Mouse (Mus musculus) monocyte, adult 2 months (primary cell): ENCODE measurements at regions not wholly inside any gene's neighbourhood (a gene's known extent, or its start where the extent isn't known, plus 50 kb on each side); places are given as distances from the start of the nearest gene placed in this dataset.

ENCODE experiments used
- DNase-seq, 2 experiments: peaks; one replicate each; pipeline ENCODE4 v3.0.0; 2022; ENCODE audit warnings: low spot score in 2 of 2, low read depth in 1 of 2

DNA sequence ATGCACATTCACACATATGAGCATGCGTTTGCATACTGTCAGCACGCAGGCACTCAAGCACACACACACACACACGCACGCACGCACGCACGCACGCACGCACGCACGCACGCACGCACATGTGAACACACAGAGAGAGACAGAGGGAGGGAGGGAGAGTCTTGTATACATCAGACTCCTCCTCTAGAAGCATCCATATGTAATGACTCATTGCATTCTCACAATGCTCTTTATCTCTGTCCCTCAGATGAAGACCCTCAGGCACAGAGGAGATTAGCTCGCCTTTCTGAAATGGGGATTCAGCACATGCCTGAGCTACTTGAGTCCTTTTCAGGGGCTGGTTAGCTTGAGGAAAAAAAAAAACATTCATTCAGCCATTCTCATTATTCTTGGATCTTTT, 79.6 kb upstream of the 1700025G04Rik start:
- no peak for DNase-seq

DNA sequence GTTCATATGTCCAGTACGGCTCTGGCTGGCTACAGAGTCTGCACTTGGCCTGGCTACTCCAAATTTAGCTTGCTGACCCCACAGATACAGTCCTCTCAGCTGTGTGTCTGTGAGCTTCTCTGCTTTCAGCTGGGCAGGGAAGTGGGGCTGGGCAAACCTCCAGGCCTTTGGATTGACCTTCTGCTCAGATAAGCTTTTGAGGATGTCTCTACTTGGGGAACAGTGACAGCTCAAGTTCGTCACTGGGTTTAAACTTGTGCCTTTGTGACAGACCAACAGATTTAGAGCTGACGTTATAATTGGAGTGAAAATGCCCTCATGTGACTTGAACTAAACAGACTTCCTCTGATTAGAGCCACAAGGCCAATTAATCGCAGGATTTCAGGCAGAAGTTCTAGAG, 78.4 kb upstream of the 1700025G04Rik start:
- no peak for DNase-seq

DNA sequence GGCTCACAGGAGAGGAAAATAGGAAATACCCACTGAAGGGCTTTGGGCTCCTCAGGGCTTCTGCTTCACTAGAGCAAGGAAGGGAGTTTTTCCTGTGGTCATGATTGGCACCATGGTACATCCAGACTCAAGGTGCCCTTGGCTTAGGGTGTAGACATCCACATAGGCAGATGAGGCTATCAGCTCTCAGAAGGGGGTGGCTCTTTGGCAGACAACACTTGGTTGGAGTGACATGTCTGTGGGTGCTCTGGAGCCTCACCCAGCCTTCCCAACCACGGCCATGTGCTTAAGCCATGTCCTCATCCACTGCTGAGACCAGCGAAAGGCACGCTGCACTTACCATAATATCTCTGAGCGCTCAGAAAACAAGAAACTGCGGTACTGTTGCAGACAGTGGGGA, 77.8 kb upstream of the 1700025G04Rik start:
- no peak for DNase-seq

DNA sequence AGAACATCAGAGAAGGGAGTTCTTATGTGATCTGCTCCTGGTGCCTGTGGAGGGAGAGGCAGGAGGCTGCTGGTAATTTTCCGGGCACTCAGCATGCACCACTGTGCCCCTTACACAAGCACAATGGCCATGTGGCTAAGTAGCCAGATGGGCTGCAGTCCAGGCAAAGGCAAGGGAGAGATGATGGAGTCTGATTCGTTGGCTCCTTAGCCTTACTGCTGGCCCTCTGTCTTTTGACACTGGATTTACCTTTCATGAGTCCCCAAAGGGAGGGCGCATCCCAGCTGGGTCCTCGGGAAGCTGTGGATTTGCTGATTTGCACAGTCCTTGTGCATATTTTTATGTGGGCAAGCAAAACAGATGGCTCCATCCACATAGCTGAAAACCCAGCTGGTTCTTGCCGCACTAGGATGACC, 75.6 kb upstream of the 1700025G04Rik start:
- DNase-seq: no peak

DNA sequence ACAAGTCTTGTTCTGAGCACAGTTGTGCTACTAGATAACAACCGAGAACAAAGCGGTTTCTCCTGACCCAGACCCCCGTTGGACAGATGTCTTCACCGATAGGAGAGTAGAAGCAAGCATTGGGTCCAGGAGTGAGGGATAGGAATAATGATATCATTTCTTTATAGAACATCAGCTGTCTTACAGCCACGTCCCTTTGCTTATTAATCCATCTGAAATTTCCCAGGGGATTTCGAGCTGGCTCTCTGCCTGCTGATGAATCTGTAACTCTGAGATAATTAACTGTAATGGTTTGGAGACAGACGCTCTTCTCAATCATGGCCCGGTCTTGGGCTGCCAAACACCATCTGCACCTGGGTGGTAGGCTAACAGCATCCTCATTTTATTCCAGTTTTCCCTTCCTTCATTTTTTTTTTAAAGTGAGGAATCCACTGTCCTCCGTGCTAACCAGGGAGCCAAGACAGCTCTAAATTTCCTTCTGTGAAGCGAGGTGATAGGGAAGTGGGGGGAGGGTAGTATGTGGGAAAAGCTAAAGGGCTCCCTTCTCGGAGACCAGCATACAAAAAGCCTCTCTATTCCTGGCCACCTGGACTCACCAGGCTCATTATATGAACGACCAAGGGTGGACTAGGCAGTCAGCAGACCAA, 75.0 kb upstream of the 1700025G04Rik start:
- no peak for DNase-seq

DNA sequence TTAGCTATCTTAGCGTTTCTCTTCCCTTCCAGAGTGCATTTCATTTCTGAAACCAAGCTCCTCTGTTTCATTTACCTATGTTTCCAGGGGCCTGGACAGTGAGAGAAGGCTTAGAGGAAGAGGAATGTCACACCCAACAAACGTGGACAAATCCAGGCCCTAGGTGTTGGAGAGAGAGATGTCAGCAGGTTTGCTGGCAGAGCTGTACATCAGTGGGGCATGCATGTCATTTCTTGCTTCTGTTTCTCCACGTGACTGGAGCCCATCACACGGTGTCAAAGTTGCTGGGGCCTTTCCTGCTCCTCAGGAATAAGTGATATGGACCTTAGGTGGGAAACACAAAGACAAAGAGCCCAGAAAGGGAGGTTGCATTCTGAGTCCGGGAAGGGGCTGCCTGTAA, 74.3 kb upstream of the 1700025G04Rik start:
- no peak for DNase-seq

DNA sequence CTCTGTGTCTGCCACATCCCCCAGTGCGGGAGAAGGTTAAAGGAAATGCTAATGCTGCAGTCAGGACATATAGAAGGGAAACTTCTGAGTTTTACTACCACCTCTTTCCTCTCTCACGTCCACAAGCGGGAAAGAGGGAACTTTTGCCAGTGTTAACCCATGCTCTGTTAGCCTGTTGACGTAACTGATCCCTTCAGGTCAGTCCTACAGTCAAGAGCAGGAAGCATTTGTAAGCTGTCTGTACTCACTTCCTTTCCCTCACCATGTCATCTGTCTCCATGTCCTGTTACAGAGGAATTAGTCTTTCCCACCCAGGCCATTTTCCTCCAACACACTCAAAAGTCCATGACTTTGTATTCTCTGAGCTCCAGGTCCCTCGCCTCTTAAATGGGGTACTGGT, 62.5 kb upstream of the 1700025G04Rik start:
- DNase-seq: no peak

DNA sequence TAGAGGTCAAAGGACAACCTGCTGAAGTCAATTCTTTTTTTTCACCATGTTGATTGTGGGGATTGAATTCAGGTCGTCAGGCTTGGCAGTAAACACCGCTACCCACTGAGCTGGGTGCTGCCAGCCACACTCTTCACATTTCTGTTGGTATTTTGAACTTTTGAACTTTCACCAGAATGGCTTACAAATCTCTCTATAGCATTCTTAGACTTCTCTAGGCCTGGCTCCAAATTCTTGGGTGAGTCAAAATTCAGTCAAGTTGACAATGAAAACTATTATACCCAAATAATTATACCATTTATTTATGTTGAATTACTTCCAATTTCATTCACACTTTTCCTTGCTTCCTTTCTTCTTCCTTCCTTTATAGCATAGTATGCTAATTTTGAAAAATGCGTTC, 58.8 kb upstream of the 1700025G04Rik start:
- DNase-seq: no peak

DNA sequence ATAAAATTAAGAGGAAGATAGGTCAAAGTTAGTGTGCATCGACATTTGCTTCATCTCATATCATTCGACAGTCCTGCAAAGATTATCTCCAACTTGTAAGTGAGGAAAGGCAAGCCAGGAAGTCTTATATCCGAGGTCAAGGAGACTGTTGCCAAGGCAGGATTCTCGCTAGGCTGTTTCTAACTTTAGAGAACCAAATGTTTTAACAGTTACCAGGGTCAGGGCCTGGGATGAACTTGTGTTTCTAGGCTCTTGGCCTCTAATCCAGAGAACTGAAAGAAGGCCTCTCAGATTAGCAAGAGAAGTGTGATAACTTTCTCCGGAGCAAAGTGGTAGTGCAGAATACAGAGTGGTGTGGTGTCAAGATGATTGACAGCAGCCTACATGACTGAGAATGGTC, 50.2 kb upstream of the 1700025G04Rik start:
- DNase-seq: no peak
